Mouse (Mus musculus): ENCODE results near the gene Tnr. TPM values are rescaled to one million over a fixed set of nuclear protein-coding genes. Genes with fewer than 3 reads are reported as not detected.

Gene Tnr
- total and polyA plus RNA-seq, 3 experiments = not detected

DNA sequence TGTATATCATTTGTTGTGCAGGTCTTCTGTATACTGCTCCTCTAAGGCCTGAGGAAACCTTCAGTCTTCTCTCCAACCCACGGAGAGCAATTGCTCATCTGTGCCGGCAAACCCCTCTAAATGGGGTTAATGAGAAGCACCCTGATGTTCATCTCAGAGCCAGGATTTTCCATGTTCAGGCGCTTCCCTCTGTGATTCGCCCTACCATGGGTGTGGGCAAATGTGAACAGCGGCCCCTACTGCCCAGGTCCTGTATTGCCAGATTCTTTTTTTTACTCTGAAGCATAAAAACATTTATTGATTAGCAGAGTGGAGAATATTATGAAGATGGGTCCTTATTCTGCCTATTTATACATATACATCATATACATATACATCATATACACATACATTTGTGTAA lies 260.3 kb downstream of the Tnr start:
- dilution Hi-C loops (cut with MboI; ENCODE audit: extremely low pct_ligation_motif_present, extremely low pct_unique_long_range_greater_than_20kb, low sequenced_read_pairs) = no loop called here
- Histone ChIP-seq H3K27me3 (replicated peaks) (peaks cover 22% of the 10 kb centered on the region), H3K4me1 (ENCODE audit: control insufficient read depth in 1 of 2, insufficient read depth in 2 of 2) (peaks cover 0 to 6% of the 10 kb centered on the region in 2 experiments; a peak in 2 of 4 replicates), H3K4me2 (ENCODE audit: insufficient read depth, low read depth, poor library complexity, severe bottlenecking) (no peak overlapping the region), H3K27ac (ENCODE audit: insufficient read depth, low read depth) (no peak overlapping the region), H3K79me2 (replicated peaks; ENCODE audit: control insufficient read depth, extremely low read depth, insufficient read depth, poor library complexity, severe bottlenecking) (no peaks in the 10 kb centered on the region), H3K36me3 (replicated peaks in 1 of 2; ENCODE audit: control insufficient read depth in 1 of 2, insufficient read depth in 1 of 2, low read length in 1 of 2) (no peaks in the 10 kb centered on the region), H3K9ac (ENCODE audit: insufficient read depth, low read depth) (no peak overlapping the region), H3K4me3 (replicated peaks in 1 of 3; ENCODE audit: low read depth in 2 of 3, low read length in 2 of 3, poor library complexity in 1 of 3) (no peak overlapping the region), H3K9me3 (replicated peaks; ENCODE audit: low read length) (no peaks in the 10 kb centered on the region)
- peak; percentile 16 for DNase-seq (ENCODE audit: extremely low read depth)
- in situ Hi-C loops (cut with MboI; ENCODE audit: low pct_ligation_motif_present, low pct_unique_long_range_greater_than_20kb, low sequenced_read_pairs) = no loop called here
- TF ChIP-seq ZNF384 (IDR thresholded peaks at IDR 0.05; ENCODE audit: low read depth, low read length) (peak; percentile 50; the same call in 1 of the 2 replicates), POLR2AphosphoS2 (IDR thresholded peaks at IDR 0.05; ENCODE audit: low read depth, low read length) (no peak), ELF1 (IDR thresholded peaks at IDR 0.05; ENCODE audit: low read depth, low read length) (no peak), RCOR1 (conservative IDR thresholded peaks at IDR 0.05; ENCODE audit: low read depth, low read length) (no peak), EP300 (IDR thresholded peaks at IDR 0.05; ENCODE audit: low read length) (no peak), GABPA (IDR thresholded peaks at IDR 0.05; ENCODE audit: insufficient replicate concordance, low read depth, low read length) (no peak), CTCF (conservative IDR thresholded peaks at IDR 0.05 in 1 of 2, IDR thresholded peaks at IDR 0.05 in 1 of 2; ENCODE audit: low read depth in 2 of 2, low read length in 2 of 2) (peak; percentile 70 to 72), RAD21 (IDR thresholded peaks at IDR 0.05; ENCODE audit: low read depth, low read length) (peak; percentile 62), NELFE (IDR thresholded peaks at IDR 0.05; ENCODE audit: low read depth, low read length) (no peak), SMC3 (IDR thresholded peaks at IDR 0.05; ENCODE audit: low read depth, low read length) (peak; percentile 49), PAX5 (IDR thresholded peaks at IDR 0.05; ENCODE audit: low read length) (no peak), IRF4 (IDR thresholded peaks at IDR 0.05; ENCODE audit: low read depth, low read length) (no peak), CHD2 (IDR thresholded peaks at IDR 0.05; ENCODE audit: low read length) (no peak)

DNA sequence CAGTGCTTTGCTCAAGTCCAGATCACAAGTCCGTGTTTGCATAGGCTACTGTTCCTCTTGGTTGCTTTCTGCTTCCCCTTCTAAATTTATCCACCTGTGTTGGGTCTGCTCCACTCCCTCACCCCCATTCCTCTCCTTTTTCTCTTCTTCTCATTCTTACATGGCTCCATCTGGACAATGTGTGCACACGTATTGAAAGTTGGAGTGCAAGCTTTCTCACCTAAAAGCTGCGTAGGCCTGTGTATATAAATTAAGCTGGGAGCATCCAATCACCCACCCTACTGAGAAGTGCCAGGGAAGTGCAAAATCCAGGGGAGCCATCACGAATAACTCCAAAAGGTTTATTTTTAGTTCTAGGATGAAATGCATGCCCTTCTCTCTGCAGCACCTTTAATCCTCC lies 264.7 kb downstream of the Tnr start:
- no peak overlapping the region for H3K9ac ChIP-seq (ENCODE audit: insufficient read depth, low read depth)
- no peaks in the 10 kb centered on the region for H3K36me3 ChIP-seq (replicated peaks in 1 of 2; ENCODE audit: control insufficient read depth in 1 of 2, insufficient read depth in 1 of 2, low read length in 1 of 2)
- H3K27ac ChIP-seq (ENCODE audit: insufficient read depth, low read depth) = no peak overlapping the region
- H3K9me3 ChIP-seq (replicated peaks; ENCODE audit: low read length) = no peaks in the 10 kb centered on the region
- no peak overlapping the region for H3K4me2 ChIP-seq (ENCODE audit: insufficient read depth, low read depth, poor library complexity, severe bottlenecking)
- dilution Hi-C loops (cut with MboI; ENCODE audit: extremely low pct_ligation_motif_present, extremely low pct_unique_long_range_greater_than_20kb, low sequenced_read_pairs) (no loop called here), in situ Hi-C loops (cut with MboI; ENCODE audit: low pct_ligation_motif_present, low pct_unique_long_range_greater_than_20kb, low sequenced_read_pairs) (no loop called here)
- peaks cover 8% of the 10 kb centered on the region for H3K27me3 ChIP-seq (replicated peaks)
- no peaks in the 10 kb centered on the region for H3K79me2 ChIP-seq (replicated peaks; ENCODE audit: control insufficient read depth, extremely low read depth, insufficient read depth, poor library complexity, severe bottlenecking)
- DNase-seq (ENCODE audit: extremely low read depth) = no peak
- no peak overlapping the region for H3K4me3 ChIP-seq (replicated peaks in 1 of 3; ENCODE audit: low read depth in 2 of 3, low read length in 2 of 3, poor library complexity in 1 of 3)
- no peak for TF ChIP-seq GABPA (IDR thresholded peaks at IDR 0.05; ENCODE audit: insufficient replicate concordance, low read depth, low read length)
- peaks cover 0 to 6% of the 10 kb centered on the region in 2 experiments; a peak in 2 of 4 replicates for H3K4me1 ChIP-seq (ENCODE audit: control insufficient read depth in 1 of 2, insufficient read depth in 2 of 2)

DNA sequence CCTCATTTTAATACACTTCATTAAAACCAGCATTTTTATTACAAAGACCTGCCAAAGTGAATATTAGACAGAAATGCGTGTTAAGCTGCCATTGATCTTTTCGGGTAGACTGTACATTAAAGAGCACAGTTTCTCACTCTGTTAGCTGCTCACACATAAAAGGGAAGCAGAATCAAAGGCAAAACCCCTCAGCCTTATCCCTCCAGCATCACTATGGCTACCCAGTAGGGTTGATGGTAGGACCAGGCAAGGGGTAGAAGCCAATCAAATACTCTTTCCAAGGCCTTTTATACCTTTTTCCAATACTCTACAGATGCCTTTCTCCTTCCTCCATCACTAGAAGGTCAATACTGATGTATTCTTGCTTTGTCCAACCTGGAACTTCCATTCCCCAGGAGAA lies 269.0 kb downstream of the Tnr start:
- no peak overlapping the region for H3K4me3 ChIP-seq (replicated peaks in 1 of 3; ENCODE audit: low read depth in 2 of 3, low read length in 2 of 3, poor library complexity in 1 of 3)
- no peak overlapping the region for H3K27ac ChIP-seq (ENCODE audit: insufficient read depth, low read depth)
- no peak overlapping the region for H3K4me2 ChIP-seq (ENCODE audit: insufficient read depth, low read depth, poor library complexity, severe bottlenecking)
- no peak for TF ChIP-seq CHD2 (IDR thresholded peaks at IDR 0.05; ENCODE audit: low read length)
- no peak for TF ChIP-seq MAZ (IDR thresholded peaks at IDR 0.05; ENCODE audit: low read depth, low read length)
- no peak for TF ChIP-seq UBTF (IDR thresholded peaks at IDR 0.05; ENCODE audit: low read depth, low read length)
- TF ChIP-seq BHLHE40 (IDR thresholded peaks at IDR 0.05; ENCODE audit: low read depth, low read length) = no peak
- TF ChIP-seq RCOR1 (conservative IDR thresholded peaks at IDR 0.05; ENCODE audit: low read depth, low read length) = no peak
- TF ChIP-seq TBP (conservative IDR thresholded peaks at IDR 0.05; ENCODE audit: low read depth, low read length) = no peak
- TF ChIP-seq GABPA (IDR thresholded peaks at IDR 0.05; ENCODE audit: insufficient replicate concordance, low read depth, low read length) = no peak
- no peak for TF ChIP-seq RAD21 (IDR thresholded peaks at IDR 0.05; ENCODE audit: low read depth, low read length)
- no peak for TF ChIP-seq MYC (IDR thresholded peaks at IDR 0.05; ENCODE audit: low read depth, low read length)
- TF ChIP-seq MAX (IDR thresholded peaks at IDR 0.05; ENCODE audit: low read length) = no peak
- TF ChIP-seq TCF12 (IDR thresholded peaks at IDR 0.05; ENCODE audit: low read depth, low read length) = no peak
- TF ChIP-seq ZC3H11A (IDR thresholded peaks at IDR 0.05; ENCODE audit: low read depth, low read length) = no peak
- no peak for TF ChIP-seq E2F4 (IDR thresholded peaks at IDR 0.05; ENCODE audit: insufficient replicate concordance, low read depth, low read length)
- no peak for TF ChIP-seq CHD1 (IDR thresholded peaks at IDR 0.05; ENCODE audit: low read depth, low read length)
- no peak for TF ChIP-seq JUN (IDR thresholded peaks at IDR 0.05; ENCODE audit: insufficient read depth, low read depth, low read length)
- no peaks in the 10 kb centered on the region for H3K36me3 ChIP-seq (replicated peaks in 1 of 2; ENCODE audit: control insufficient read depth in 1 of 2, insufficient read depth in 1 of 2, low read length in 1 of 2)
- no peak for DNase-seq (ENCODE audit: extremely low read depth)
- H3K9ac ChIP-seq (ENCODE audit: insufficient read depth, low read depth) = no peak overlapping the region
- peaks cover 0 to 6% of the 10 kb centered on the region in 2 experiments; a peak in 2 of 4 replicates for H3K4me1 ChIP-seq (ENCODE audit: control insufficient read depth in 1 of 2, insufficient read depth in 2 of 2)
- in situ Hi-C loops (cut with MboI; ENCODE audit: low pct_ligation_motif_present, low pct_unique_long_range_greater_than_20kb, low sequenced_read_pairs) (no loop called here), dilution Hi-C loops (cut with MboI; ENCODE audit: extremely low pct_ligation_motif_present, extremely low pct_unique_long_range_greater_than_20kb, low sequenced_read_pairs) (no loop called here)
- H3K27me3 ChIP-seq (replicated peaks) = peaks cover 7% of the 10 kb centered on the region
- H3K9me3 ChIP-seq (replicated peaks; ENCODE audit: low read length) = no peaks in the 10 kb centered on the region
- no peaks in the 10 kb centered on the region for H3K79me2 ChIP-seq (replicated peaks; ENCODE audit: control insufficient read depth, extremely low read depth, insufficient read depth, poor library complexity, severe bottlenecking)

All from CH12.LX (cell line).